Mouse (Mus musculus) neutrophil, adult 59 days (primary cell): Measurements from ENCODE around the gene Tmprss4. TPM values are rescaled to one million over a fixed set of nuclear protein-coding genes. Genes with fewer than 3 reads are reported as not detected.

Experiments
- total RNA-seq, 2 experiments: library from RNA; stranded (reverse); gene quantifications; 1 replicate in 1 of 2; 2 replicates in 1 of 2; pipeline ENCODE4 v1.2.4; 2023

Tmprss4 gene
- under 1 TPM in 1 of 2 experiments, not detected in 1; 0.18 TPM for total RNA-seq

DNA sequence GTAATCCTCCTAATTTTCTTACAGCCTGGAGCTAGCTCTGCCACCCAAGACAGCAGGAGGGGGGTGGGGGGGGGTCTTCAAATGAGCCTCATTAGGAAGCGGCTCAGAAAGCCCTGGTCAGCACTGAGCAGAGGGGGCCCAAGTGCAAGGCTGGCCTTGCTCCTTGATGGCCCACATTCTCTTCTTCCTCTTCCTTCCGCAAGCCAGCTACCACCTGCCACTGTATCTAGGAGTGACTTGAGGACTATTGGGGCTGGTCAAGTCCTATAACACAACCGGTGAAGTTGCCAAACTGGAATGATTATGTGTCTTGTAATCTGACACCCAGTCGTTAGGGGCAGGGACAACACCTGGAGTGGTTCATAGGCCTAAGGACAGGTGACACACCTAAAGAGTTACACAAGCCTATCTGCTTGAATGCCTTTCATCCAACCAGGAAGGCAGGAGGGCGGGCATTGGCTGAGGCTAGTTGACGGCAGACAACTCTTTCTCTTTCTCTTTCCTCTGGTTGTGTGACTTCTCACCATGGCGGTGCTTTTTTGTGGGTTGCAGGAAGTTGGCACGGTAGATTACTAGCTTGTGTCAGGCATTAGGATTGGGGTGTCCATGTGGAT is at the start of gene Tmprss4:
Gene Tmprss4 (minus strand): TSS at position 296 of the 614 bp plus-strand sequence.

DNA sequence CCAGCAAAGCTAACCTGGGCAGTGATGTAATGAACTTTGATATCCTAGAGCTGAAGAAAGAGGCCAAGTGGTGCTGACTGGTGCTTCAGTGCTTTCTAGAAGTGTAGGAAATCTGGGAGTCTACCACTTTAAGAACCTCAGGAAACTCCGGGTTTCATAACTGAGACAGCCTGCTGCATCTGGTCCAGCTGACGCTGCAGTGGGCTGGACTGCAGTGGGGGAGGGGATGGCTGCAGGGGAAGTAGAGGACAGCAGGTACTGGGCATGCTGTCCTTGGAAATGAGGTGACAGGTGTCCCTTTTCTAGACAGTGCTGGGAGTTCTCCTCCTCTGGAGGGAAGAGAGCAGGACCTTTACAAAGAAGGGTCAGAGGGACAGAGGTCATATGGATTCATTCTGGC is 22.1 kb downstream of the Tmprss4 start, which contains the start of gene BC049352:
Gene BC049352 (plus strand): TSS at position 238 of the 400 bp plus-strand sequence.

DNA sequence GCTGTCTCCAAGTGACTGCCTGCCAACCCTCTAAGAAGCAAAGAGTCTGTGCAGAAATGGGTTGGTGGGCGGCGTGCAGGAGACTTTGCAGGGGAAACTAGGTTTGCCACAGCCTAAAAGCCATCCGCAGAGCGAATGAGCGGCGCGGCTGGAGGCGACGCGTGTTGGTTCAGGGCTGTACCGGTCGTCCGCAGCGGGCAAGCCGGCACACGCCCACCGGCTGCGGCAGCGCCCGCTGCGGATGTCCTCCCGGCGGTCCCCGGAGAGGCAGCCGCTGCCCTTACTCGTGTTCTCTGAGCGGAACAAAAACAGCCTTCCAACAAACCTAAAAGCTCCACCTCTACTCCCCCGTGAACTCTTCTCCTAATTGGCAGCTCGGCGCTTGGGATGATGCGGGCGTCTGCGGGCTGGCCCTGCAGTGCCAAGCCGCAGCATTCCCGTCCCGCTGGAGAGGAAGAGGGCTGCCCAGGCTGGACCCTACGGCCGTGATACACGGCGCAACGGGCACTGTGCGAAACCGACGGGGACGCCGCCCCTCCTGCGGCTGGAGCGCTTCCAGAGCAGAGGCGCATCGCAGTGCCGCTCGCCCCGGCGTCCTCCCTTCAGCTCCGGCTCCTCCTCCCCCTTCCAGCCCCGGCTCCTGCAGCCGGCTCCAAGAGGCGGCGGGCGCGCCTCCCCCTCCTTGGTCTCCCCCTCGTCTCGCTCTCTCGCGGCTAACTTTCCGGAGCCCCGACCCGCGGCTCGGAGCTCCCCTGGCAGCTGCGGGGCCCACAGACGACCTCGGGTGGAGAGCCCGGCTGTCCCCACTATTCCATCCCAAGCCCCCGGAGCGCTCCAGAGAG is 65.5 kb downstream of the Tmprss4 start, which contains the start of gene Scn4b:
Gene Scn4b (plus strand): TSS at position 205 of the 842 bp plus-strand sequence.

Other genes starting within 250 kb of the Tmprss4 start
- 10 to 100 TPM; 70.0 to 75.4 TPM for gene Ube4a, start 238.5 kb downstream of the Tmprss4 start, total RNA-seq
- gene Cd3g, start 223.7 kb downstream of the Tmprss4 start, total RNA-seq = 1 to 10 TPM; 1.0 to 1.3 TPM
- gene Cd3d, start 222.3 kb downstream of the Tmprss4 start, total RNA-seq = 100 to 1,000 TPM; 101 to 146 TPM
- gene Cd3e, start 194.5 kb downstream of the Tmprss4 start, total RNA-seq = under 1 TPM; 0.35 to 0.58 TPM
- under 1 TPM; 0.11 to 0.44 TPM for gene Mpzl2, start 164.3 kb downstream of the Tmprss4 start, total RNA-seq
- gene Mpzl3, start 148.9 kb downstream of the Tmprss4 start, total RNA-seq = 10 to 100 TPM in 1 of 2 experiments, 1 to 10 TPM in 1; 8.4 to 14.5 TPM
- gene Jaml, start 124.9 kb downstream of the Tmprss4 start, total RNA-seq = 100 to 1,000 TPM in 1 of 2 experiments, 10 to 100 TPM in 1; 98.4 to 104 TPM
- gene Scn2b, start 86.3 kb downstream of the Tmprss4 start, total RNA-seq = 1 to 10 TPM; 1.2 to 1.3 TPM
- under 1 TPM in 1 of 2 experiments, not detected in 1; 0.40 TPM for gene Scn4b, start 65.7 kb downstream of the Tmprss4 start, total RNA-seq
- gene BC049352, start 22.1 kb downstream of the Tmprss4 start, total RNA-seq = under 1 TPM in 1 of 2 experiments, not detected in 1; 0.79 TPM
- 10 to 100 TPM; 69.6 to 82.4 TPM for gene Il10ra, start 65.1 kb upstream of the Tmprss4 start, total RNA-seq
- not detected for gene Tmprss13, start 115.0 kb upstream of the Tmprss4 start, total RNA-seq
- gene Fxyd6, start 166.1 kb upstream of the Tmprss4 start, total RNA-seq = under 1 TPM in 1 of 2 experiments, not detected in 1; 0.46 TPM
- not detected for gene Fxyd2, start 195.6 kb upstream of the Tmprss4 start, total RNA-seq
- not detected for gene Dscaml1, start 222.5 kb upstream of the Tmprss4 start, total RNA-seq